Mouse (Mus musculus): ENCODE measurements at regions not wholly inside any gene's neighbourhood (a gene's known extent, or its start where the extent isn't known, plus 50 kb on each side); places are given as distances from the start of the nearest gene placed in this dataset.

GRCm38 (mm10) chr12:88530450-88531143 is 170.2 kb downstream of the Adck1 start:
- H3K4me1 ChIP-seq, result no peaks in the 10 kb centered on the region
- H3K9me3 ChIP-seq (replicated peaks), result no peaks in the 10 kb centered on the region
- H3K4me2 ChIP-seq, result no peak overlapping the region
- H3K27me3 ChIP-seq (replicated peaks), result no peaks in the 10 kb centered on the region
- H3K4me3 ChIP-seq (replicated peaks), result no peak overlapping the region
- H3K36me3 ChIP-seq, result no peaks in the 10 kb centered on the region
- H3K27ac ChIP-seq (replicated peaks), result no peak overlapping the region
- ATAC-seq (ENCODE audit: low FRiP score), result no peak
- no peak overlapping the region for H3K9ac ChIP-seq (replicated peaks)
- 65% methylated on average over 5 of the region's 5 CpGs for WGBS

GRCm38 (mm10) chr12:88532261-88532973 is 172.1 kb downstream of the Adck1 start:
- Histone ChIP-seq H3K4me2 (no peak overlapping the region), H3K4me1 (no peaks in the 10 kb centered on the region), H3K9me3 (replicated peaks) (no peaks in the 10 kb centered on the region), H3K36me3 (no peaks in the 10 kb centered on the region), H3K9ac (replicated peaks) (no peak overlapping the region), H3K4me3 (replicated peaks) (no peak overlapping the region), H3K27ac (replicated peaks) (no peak overlapping the region), H3K27me3 (replicated peaks) (no peaks in the 10 kb centered on the region)
- no peak for ATAC-seq (ENCODE audit: low FRiP score)
- 76% methylated on average over 8 of the region's 8 CpGs for WGBS

- Histone ChIP-seq H3K4me2 (no peak overlapping the region), H3K27me3 (replicated peaks) (no peaks in the 10 kb centered on the region), H3K27ac (replicated peaks) (no peak overlapping the region), H3K4me1 (no peaks in the 10 kb centered on the region), H3K9ac (replicated peaks) (no peak overlapping the region), H3K4me3 (replicated peaks) (no peak overlapping the region), H3K36me3 (no peaks in the 10 kb centered on the region), H3K9me3 (replicated peaks) (no peaks in the 10 kb centered on the region)
- 83% methylated on average over 1 of the region's 1 CpGs for WGBS
- ATAC-seq (ENCODE audit: low FRiP score), result no peak
Measured at GRCm38 (mm10) chr12:88551856-88552255, 170.8 kb upstream of the Nrxn3 start.

GRCm38 (mm10) chr12:88555475-88555874 is 167.2 kb upstream of the Nrxn3 start:
- Histone ChIP-seq H3K4me3 (replicated peaks) (no peak overlapping the region), H3K9ac (replicated peaks) (no peak overlapping the region), H3K27ac (replicated peaks) (no peak overlapping the region), H3K27me3 (replicated peaks) (no peaks in the 10 kb centered on the region), H3K4me2 (no peak overlapping the region), H3K4me1 (no peaks in the 10 kb centered on the region), H3K9me3 (replicated peaks) (no peaks in the 10 kb centered on the region), H3K36me3 (no peaks in the 10 kb centered on the region)
- WGBS, result 86% methylated on average over 2 of the region's 2 CpGs
- no peak for ATAC-seq (ENCODE audit: low FRiP score)

GRCm38 (mm10) chr12:88558036-88558435 is 164.6 kb upstream of the Nrxn3 start:
- H3K9ac ChIP-seq (replicated peaks), result no peak overlapping the region
- H3K27me3 ChIP-seq (replicated peaks), result no peaks in the 10 kb centered on the region
- no peak overlapping the region for H3K4me2 ChIP-seq
- H3K4me3 ChIP-seq (replicated peaks), result no peak overlapping the region
- no peak for ATAC-seq (ENCODE audit: low FRiP score)
- H3K4me1 ChIP-seq, result no peaks in the 10 kb centered on the region
- H3K9me3 ChIP-seq (replicated peaks), result no peaks in the 10 kb centered on the region
- WGBS, result 84% methylated on average over 3 of the region's 3 CpGs
- no peak overlapping the region for H3K27ac ChIP-seq (replicated peaks)
- H3K36me3 ChIP-seq, result no peaks in the 10 kb centered on the region

GRCm38 (mm10) chr12:88579974-88580373 is 142.7 kb upstream of the Nrxn3 start:
- H3K4me3 ChIP-seq (replicated peaks), result no peak overlapping the region
- no peak overlapping the region for H3K9ac ChIP-seq (replicated peaks)
- 0 out of 2 replicates have a peak, but pooled peaks cover 4% of the 10 kb centered on the region for H3K4me1 ChIP-seq
- no peak overlapping the region for H3K27ac ChIP-seq (replicated peaks)
- ATAC-seq (ENCODE audit: low FRiP score), result peak; percentile 53; the same call in 1 of the 2 replicates
- no peaks in the 10 kb centered on the region for H3K27me3 ChIP-seq (replicated peaks)
- no peaks in the 10 kb centered on the region for H3K9me3 ChIP-seq (replicated peaks)
- H3K4me2 ChIP-seq, result peak overlapping the region; percentile 9; the same call in 1 of the 2 replicates
- H3K36me3 ChIP-seq, result no peaks in the 10 kb centered on the region
- WGBS, result 15% methylated on average over 8 of the region's 8 CpGs

GRCm38 (mm10) chr12:88605939-88606338 is 116.7 kb upstream of the Nrxn3 start:
- Histone ChIP-seq H3K9ac (replicated peaks) (no peak overlapping the region), H3K27me3 (replicated peaks) (no peaks in the 10 kb centered on the region), H3K4me2 (no peak overlapping the region), H3K36me3 (no peaks in the 10 kb centered on the region), H3K4me1 (no peaks in the 10 kb centered on the region), H3K9me3 (replicated peaks) (no peaks in the 10 kb centered on the region), H3K4me3 (replicated peaks) (no peak overlapping the region), H3K27ac (replicated peaks) (no peak overlapping the region)
- ATAC-seq (ENCODE audit: low FRiP score), result no peak

GRCm38 (mm10) chr12:88620084-88620483 is 102.6 kb upstream of the Nrxn3 start:
- no peak overlapping the region for H3K27ac ChIP-seq (replicated peaks)

GRCm38 (mm10) chr12:88644281-88644680 is 78.4 kb upstream of the Nrxn3 start:
- H3K36me3 ChIP-seq, result no peaks in the 10 kb centered on the region
- H3K9ac ChIP-seq (replicated peaks), result no peak overlapping the region
- no peak overlapping the region for H3K4me3 ChIP-seq (replicated peaks)
- no peak overlapping the region for H3K4me2 ChIP-seq
- no peak for ATAC-seq (ENCODE audit: low FRiP score)
- no peaks in the 10 kb centered on the region for H3K9me3 ChIP-seq (replicated peaks)
- H3K4me1 ChIP-seq, result no peaks in the 10 kb centered on the region
- no peaks in the 10 kb centered on the region for H3K27me3 ChIP-seq (replicated peaks)
- no peak overlapping the region for H3K27ac ChIP-seq (replicated peaks)

More at GRCm38 (mm10) chr12:88620084-88620483, 102.6 kb upstream of the Nrxn3 start:
- Histone ChIP-seq H3K36me3 (no peaks in the 10 kb centered on the region), H3K27me3 (replicated peaks) (no peaks in the 10 kb centered on the region), H3K9ac (replicated peaks) (no peak overlapping the region), H3K4me2 (no peak overlapping the region), H3K4me1 (no peaks in the 10 kb centered on the region), H3K9me3 (replicated peaks) (no peaks in the 10 kb centered on the region), H3K4me3 (replicated peaks) (no peak overlapping the region)
- no peak for ATAC-seq (ENCODE audit: low FRiP score)
- 8% methylated on average over 2 of the region's 2 CpGs for WGBS

- H3K9me3 ChIP-seq (replicated peaks), result no peaks in the 10 kb centered on the region; the same call in 1 of the 2 replicates
- no peak overlapping the region for H3K4me3 ChIP-seq (replicated peaks)
- H3K9ac ChIP-seq (replicated peaks), result no peak overlapping the region
- no peaks in the 10 kb centered on the region for H3K36me3 ChIP-seq
- H3K4me1 ChIP-seq, result no peaks in the 10 kb centered on the region
- WGBS, result 76% methylated on average over 3 of the region's 3 CpGs
- H3K27me3 ChIP-seq (replicated peaks), result no peaks in the 10 kb centered on the region
- ATAC-seq (ENCODE audit: low FRiP score), result no peak
- no peak overlapping the region for H3K4me2 ChIP-seq
- H3K27ac ChIP-seq (replicated peaks), result no peak overlapping the region
Measured at GRCm38 (mm10) chr12:88652001-88652719, 70.5 kb upstream of the Nrxn3 start.

All from neural tube, embryonic 15.5 days (tissue).